Mouse (Mus musculus): ENCODE measurements around the gene Lrrc4.

GRCm38 (mm10) chr6:28866206-28866605 is 34.7 kb upstream of the Lrrc4 start:
- no peak for TF ChIP-seq POLR2A (IDR thresholded peaks at IDR 0.05; ENCODE audit: extremely low read depth, insufficient read depth, low read length)
- TF ChIP-seq CTCF (IDR thresholded peaks at IDR 0.05; ENCODE audit: extremely low read depth, insufficient read depth, low read length), result no peak

Measured in cortical plate, adult 2 months (tissue).